Mouse (Mus musculus) cerebellum, adult 2 months (tissue): Measurements from ENCODE around the gene Zdhhc1. TPM values are rescaled to one million over a fixed set of nuclear protein-coding genes. Genes with fewer than 3 reads are reported as not detected.

Experiments used
- DNase-seq, 2 experiments: peaks; one replicate each; pipeline ENCODE4 v3.0.0; 2021
- H3K27ac ChIP-seq: fragments of 200-500 bp; 2 replicates; pipeline ENCODE4 v1.5.1; 2012; ENCODE audit warnings: low read length, control low read depth, inconsistent platforms; ENCODE audit not compliant: insufficient read depth
- H3K27me3 ChIP-seq: fragments of 200-500 bp; 2 replicates; pipeline ENCODE4 v1.6.1; 2012; ENCODE audit warnings: inconsistent platforms, mild to moderate bottlenecking, low read length, moderate library complexity; ENCODE audit not compliant: control insufficient read depth, insufficient read depth
- H3K4me1 ChIP-seq: fragments of 200-500 bp; 2 replicates; pipeline ENCODE4 v1.6.1; 2011; ENCODE audit warnings: low read length; ENCODE audit not compliant: control insufficient read depth, insufficient read depth
- H3K4me3 ChIP-seq: fragments of 200-500 bp; replicated peaks from 2 replicates; pipeline ENCODE3; 2011; ENCODE audit warnings: mild to moderate bottlenecking, low read depth, low read length, control low read depth; ENCODE audit not compliant: insufficient read depth
- CTCF ChIP-seq: fragments of 200-500 bp; IDR thresholded peaks from 2 replicates; pipeline ENCODE4 v1.5.1; 2011; ENCODE audit warnings: low read depth, mild to moderate bottlenecking, control low read depth, low read length, moderate library complexity, borderline replicate concordance; ENCODE audit not compliant: insufficient read depth
- POLR2A ChIP-seq: fragments of 200-500 bp; IDR thresholded peaks from 2 replicates; pipeline ENCODE4 v1.6.1; 2011; ENCODE audit warnings: low read length, control low read depth, borderline replicate concordance; ENCODE audit not compliant: insufficient read depth
- WGBS: fragments of 180-500 bp; shearing (Covaris S2); methylation state at CpG from one replicate; pipeline ENCODE4 v1.1.7; 2018; 5-methylcytosine and 5-hydroxymethylcytosine counted together
- polyA plus RNA-seq: library from polyadenylated mRNA; depleted of rRNA; stranded (reverse); fragments of >200 nt; gene quantifications from 2 replicates; pipeline ENCODE4 v1.2.3, GENCODE M21; 2012

The Zdhhc1 gene
- polyA plus RNA-seq, 1 experiment = 64.7 TPM

- H3K27ac ChIP-seq = no peak overlapping the region
Measured at GRCm38 (mm10) chr8:105494566-105494965, 2.1 kb downstream of the Zdhhc1 start.

GRCm38 (mm10) chr8:105493495-105493894 lies 3.2 kb downstream of the Zdhhc1 start:
- Histone ChIP-seq H3K4me1 (peaks cover 2% of the 10 kb centered on the region; the same call in 1 of the 2 replicates), H3K4me3 (no peak overlapping the region), H3K27me3 (no peaks in the 10 kb centered on the region), H3K27ac (no peak overlapping the region)
- WGBS = 59% methylated on average over 3 of the region's 3 CpGs
- no peak for DNase-seq
- TF ChIP-seq CTCF = no peak
- no peak for TF ChIP-seq POLR2A

More at GRCm38 (mm10) chr8:105494566-105494965, 2.1 kb downstream of the Zdhhc1 start:
- H3K4me1 ChIP-seq = peaks cover 2% of the 10 kb centered on the region; the same call in 1 of the 2 replicates
- no peaks in the 10 kb centered on the region for H3K27me3 ChIP-seq
- DNase-seq = no peak
- no peak overlapping the region for H3K4me3 ChIP-seq
- 68% methylated on average over 3 of the region's 3 CpGs for WGBS
- no peak for TF ChIP-seq POLR2A
- no peak for TF ChIP-seq CTCF

- Histone ChIP-seq H3K4me3 (no peak overlapping the region), H3K27me3 (no peaks in the 10 kb centered on the region), H3K27ac (no peak overlapping the region), H3K4me1 (no peaks in the 10 kb centered on the region)
- no peak for TF ChIP-seq POLR2A
- no peak for TF ChIP-seq CTCF
- 34% methylated on average over 1 of the region's 1 CpGs for WGBS
- no peak for DNase-seq
Measured at GRCm38 (mm10) chr8:105489281-105489680, 7.4 kb downstream of the Zdhhc1 start.

GRCm38 (mm10) chr8:105488082-105488481 lies 8.6 kb downstream of the Zdhhc1 start:
- H3K27ac ChIP-seq = no peak overlapping the region
- WGBS = 57% methylated on average over 3 of the region's 3 CpGs
- TF ChIP-seq POLR2A (no peak), CTCF (no peak)
- no peak overlapping the region for H3K4me3 ChIP-seq
- no peak for DNase-seq
- H3K4me1 ChIP-seq = no peaks in the 10 kb centered on the region
- H3K27me3 ChIP-seq = no peaks in the 10 kb centered on the region

GRCm38 (mm10) chr8:105484392-105484791 lies 12.3 kb downstream of the Zdhhc1 start:
- Histone ChIP-seq H3K27ac (no peak overlapping the region), H3K4me3 (no peak overlapping the region), H3K27me3 (no peaks in the 10 kb centered on the region), H3K4me1 (no peaks in the 10 kb centered on the region)
- 57% methylated on average over 2 of the region's 2 CpGs for WGBS
- DNase-seq = no peak
- no peak for TF ChIP-seq POLR2A
- TF ChIP-seq CTCF = peak; percentile 25; the same call in 1 of the 2 replicates

- no peak for DNase-seq
- Histone ChIP-seq H3K27me3 (no peaks in the 10 kb centered on the region), H3K4me1 (no peaks in the 10 kb centered on the region), H3K27ac (no peak overlapping the region), H3K4me3 (no peak overlapping the region)
- WGBS = 59% methylated on average over 3 of the region's 3 CpGs
- no peak for TF ChIP-seq POLR2A
- no peak for TF ChIP-seq CTCF
Measured at GRCm38 (mm10) chr8:105484030-105484368, 12.7 kb downstream of the Zdhhc1 start.

- no peak overlapping the region for H3K4me3 ChIP-seq
- no peaks in the 10 kb centered on the region for H3K27me3 ChIP-seq
- 38% methylated on average over 14 of the region's 14 CpGs for WGBS
- TF ChIP-seq POLR2A (no peak), CTCF (peak; percentile 67)
- DNase-seq = peak in 1 of 2 experiments; percentile 49
- H3K27ac ChIP-seq = no peak overlapping the region
- H3K4me1 ChIP-seq = no peaks in the 10 kb centered on the region
Measured at GRCm38 (mm10) chr8:105483212-105484029, 13.3 kb downstream of the Zdhhc1 start.

- DNase-seq = no peak
- 88% methylated on average over 8 of the region's 8 CpGs for WGBS
- Histone ChIP-seq H3K4me3 (no peak overlapping the region), H3K27ac (no peak overlapping the region), H3K4me1 (no peaks in the 10 kb centered on the region), H3K27me3 (no peaks in the 10 kb centered on the region)
- TF ChIP-seq POLR2A = no peak
- no peak for TF ChIP-seq CTCF
Measured at GRCm38 (mm10) chr8:105482123-105482522, 14.6 kb downstream of the Zdhhc1 start.
